Mouse (Mus musculus) granulocyte monocyte progenitor cell, adult 5-6 weeks (primary cell): ENCODE data around the gene Cdpf1. TPM values are rescaled to one million over a fixed set of nuclear protein-coding genes. Genes with fewer than 3 reads are reported as not detected.

Experiments used
- ATAC-seq: replicated peaks from 2 replicates; pipeline ENCODE4 v1.8.0; 2016; ENCODE audit warnings: mild to moderate bottlenecking, moderate TSS enrichment, inconsistent platforms; ENCODE audit not compliant: poor library complexity, severe bottlenecking
- total RNA-seq, 2 experiments: library from RNA; stranded (forward) in 1 of 2; stranded (reverse) in 1 of 2; fragments of 200-712, 200-1000 nt in 1 of 2; fragments of >200 nt in 1 of 2; fragmentation: Nextera tagmentation in 1 of 2; gene quantifications; 2 replicates each; pipeline ENCODE4 v1.2.3; 2014 to 2017

Cdpf1 gene
- total RNA-seq, 2 experiments from 2014 or later: 11.1 to 17.1 TPM

DNA sequence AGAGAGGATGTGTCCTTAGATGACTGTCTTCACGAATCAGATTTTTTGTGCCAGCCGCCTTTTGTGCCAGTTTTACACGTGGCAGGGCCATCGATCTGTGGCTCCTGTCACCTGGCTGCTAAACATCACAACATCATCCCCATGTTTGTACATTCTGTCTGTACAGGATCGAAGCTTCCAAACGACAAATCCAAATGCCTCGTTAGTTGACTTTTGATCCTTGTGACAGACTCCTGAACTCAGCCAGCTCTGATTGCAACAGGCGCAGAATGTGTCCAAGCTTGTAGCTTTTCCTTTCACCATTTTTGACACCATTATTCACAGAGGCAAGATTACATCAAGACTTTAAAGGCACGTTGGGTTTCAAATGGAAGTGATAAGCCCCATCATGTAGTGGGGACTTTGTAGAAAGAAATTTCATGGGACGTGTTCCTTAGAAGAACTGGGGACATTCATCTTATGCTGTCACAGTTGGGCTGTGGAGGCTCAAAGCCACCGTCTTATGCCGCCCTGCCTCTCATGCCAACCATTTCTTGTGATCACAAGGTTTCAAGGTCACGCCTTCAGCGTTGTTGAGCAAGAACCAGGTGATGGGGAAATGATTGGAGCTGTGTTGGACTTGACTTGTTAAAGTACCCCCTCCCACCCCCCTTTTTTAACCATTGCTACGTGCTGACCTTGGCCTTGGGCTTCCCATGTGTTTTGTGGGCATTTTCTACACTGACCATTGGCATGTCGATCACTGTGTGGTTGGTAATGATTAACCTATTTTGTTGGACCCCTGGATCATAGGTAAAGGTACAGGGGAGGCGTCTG lies 40.0 kb downstream of the Cdpf1 start:
- no peak for ATAC-seq

- ATAC-seq: no peak
These were observed 42.5 kb downstream of the Cdpf1 start for GRCm38 (mm10) chr15:85768991-85769390.

DNA sequence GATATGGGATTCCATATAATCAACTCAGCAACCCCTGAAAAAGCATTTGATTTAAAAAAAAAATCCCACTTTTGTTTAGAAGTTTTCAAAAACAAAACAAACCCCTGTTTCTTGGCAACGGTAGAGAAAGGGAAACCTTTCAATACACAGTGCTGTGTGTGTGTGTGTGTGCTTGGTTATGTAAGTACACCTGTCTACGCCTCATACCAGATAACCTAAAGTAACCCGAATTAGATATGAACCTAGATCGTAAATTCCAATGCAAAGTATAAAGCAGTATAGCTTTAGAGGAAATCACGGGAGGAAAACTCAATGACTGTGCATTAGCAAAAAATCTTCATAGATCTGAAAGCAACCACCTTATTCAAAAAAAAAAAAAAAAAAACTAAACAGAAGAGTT lies 44.8 kb downstream of the Cdpf1 start:
- ATAC-seq: no peak

GRCm38 (mm10) chr15:85765022-85765421 lies 46.5 kb downstream of the Cdpf1 start:
- ATAC-seq: no peak

DNA sequence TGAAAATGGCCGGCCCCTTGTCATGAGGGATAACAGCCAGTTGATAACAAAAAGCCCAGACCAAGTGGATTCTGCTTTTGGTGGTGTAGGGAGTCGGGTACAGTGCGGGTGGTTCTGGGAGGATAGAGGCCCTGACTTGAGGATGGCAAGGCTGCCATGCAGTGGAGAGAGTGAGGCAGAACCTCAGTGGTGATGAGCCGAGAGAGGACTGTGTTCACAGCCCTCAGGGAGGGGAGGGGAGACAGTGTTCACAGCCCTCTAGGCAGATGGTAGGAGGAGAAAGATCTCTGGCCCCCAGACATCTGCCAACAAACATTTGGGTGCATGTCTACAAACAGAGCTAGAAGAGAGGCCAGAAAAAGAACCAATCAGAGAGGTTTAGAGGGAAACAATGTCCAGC lies 48.7 kb downstream of the Cdpf1 start:
- no peak for ATAC-seq

GRCm38 (mm10) chr15:85757768-85758167 lies 53.7 kb downstream of the Cdpf1 start:
- no peak for ATAC-seq

Other genes with a start within 250 kb of the Cdpf1 start
- gene Wnt7b, start 229.2 kb downstream of the Cdpf1 start, total RNA-seq (2014; fragmentation: Nextera tagmentation): not detected in 2 replicates
- gene Wnt7b, start 229.2 kb downstream of the Cdpf1 start, total RNA-seq (2017): not detected in 2 replicates
- gene Ppara, start 76.7 kb downstream of the Cdpf1 start, total RNA-seq (2014; fragmentation: Nextera tagmentation): not detected in 2 replicates
- gene Ppara, start 76.7 kb downstream of the Cdpf1 start, total RNA-seq (2017): not detected in 2 replicates
- not detected in 2 replicates for gene Pkdrej, start 10.0 kb upstream of the Cdpf1 start, total RNA-seq (2014; fragmentation: Nextera tagmentation)
- gene Pkdrej, start 10.0 kb upstream of the Cdpf1 start, total RNA-seq (2017): not detected in 2 replicates
- gene Ttc38, start 20.6 kb upstream of the Cdpf1 start, total RNA-seq (2014; fragmentation: Nextera tagmentation): 2.9 and 9.4 TPM in 2 replicates
- 3.1 and 5.0 TPM in 2 replicates for gene Ttc38, start 20.6 kb upstream of the Cdpf1 start, total RNA-seq (2017)
- 7.9 and 13.6 TPM in 2 replicates for gene Gtse1, start 48.0 kb upstream of the Cdpf1 start, total RNA-seq (2014; fragmentation: Nextera tagmentation)
- gene Gtse1, start 48.0 kb upstream of the Cdpf1 start, total RNA-seq (2017): 19.5 and 20.0 TPM in 2 replicates
- gene Trmu, start 67.6 kb upstream of the Cdpf1 start, total RNA-seq (2014; fragmentation: Nextera tagmentation): 17.2 and 32.2 TPM in 2 replicates
- 22.3 and 28.7 TPM in 2 replicates for gene Trmu, start 67.6 kb upstream of the Cdpf1 start, total RNA-seq (2017)
- gene Celsr1, start 222.1 kb upstream of the Cdpf1 start, total RNA-seq (2014; fragmentation: Nextera tagmentation): 8.0 and 12.6 TPM in 2 replicates
- 6.9 and 8.7 TPM in 2 replicates for gene Celsr1, start 222.1 kb upstream of the Cdpf1 start, total RNA-seq (2017)
- gene Gramd4, start 246.0 kb upstream of the Cdpf1 start, total RNA-seq (2014; fragmentation: Nextera tagmentation): 15.0 and 19.9 TPM in 2 replicates
- gene Gramd4, start 246.0 kb upstream of the Cdpf1 start, total RNA-seq (2017): 15.9 and 18.4 TPM in 2 replicates